8 mouse cellular contexts compared by ENCODE assay signal in the genomic region with DNA sequence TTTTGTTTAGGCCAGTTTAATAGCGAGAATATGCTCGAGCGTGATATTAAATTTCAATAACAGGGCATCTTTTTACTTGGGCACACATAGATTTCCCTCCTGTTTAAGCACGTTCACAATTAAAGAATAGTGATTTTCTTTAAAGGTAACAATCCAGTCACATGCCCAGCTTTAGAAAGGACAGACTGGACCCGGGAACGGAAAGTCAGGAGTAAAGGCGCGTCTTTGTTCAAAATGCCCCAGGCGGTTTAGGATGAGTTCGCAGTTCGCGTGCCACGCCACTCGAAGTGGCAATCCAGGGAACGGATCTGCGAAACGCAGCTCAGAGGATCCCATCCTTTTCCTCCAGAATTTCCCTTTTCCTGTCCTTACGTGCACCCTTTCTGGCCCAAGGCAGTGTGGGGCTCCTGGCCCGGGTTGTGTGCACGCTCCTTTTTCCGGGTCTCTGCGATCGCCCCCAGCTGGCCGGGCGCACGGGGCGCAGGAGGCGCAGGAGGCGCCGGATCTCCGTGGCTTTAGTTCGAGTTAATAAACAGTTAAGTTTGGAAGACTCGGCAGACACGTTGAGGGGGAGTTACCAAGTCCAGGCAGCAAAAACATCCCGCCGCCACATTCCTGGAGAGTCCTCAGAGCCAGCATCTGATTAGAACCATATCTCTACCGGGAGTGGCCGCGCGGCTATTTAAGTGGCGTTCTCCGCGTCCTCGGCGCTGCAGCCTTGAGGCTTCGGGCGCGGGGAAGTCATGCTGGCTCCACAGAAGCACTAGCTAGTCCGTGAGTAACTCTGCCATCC. TPM values are rescaled to one million over a fixed set of nuclear protein-coding genes. Genes with fewer than 3 reads are reported as not detected.
DNase-seq lines count a peak whose midpoint lies in the region; ATAC-seq lines count a peak whose summit lies in the region.

No protein-coding gene starts in this region.

- peak overlapping the region; percentile 68 for H3K9ac ChIP-seq in intestine, embryonic 16.5 days (ENCODE audit: low read depth, low read length)

- peak overlapping the region; percentile 70 for H3K27ac ChIP-seq in intestine, embryonic 16.5 days (ENCODE audit: low read length)

- peaks cover 9% of the 10 kb centered on the region for H3K4me1 ChIP-seq in intestine, embryonic 16.5 days (ENCODE audit: control insufficient read depth, insufficient read depth, low read length)

- peak; percentile 95 for ATAC-seq in intestine, embryonic 16.5 days
- peak; percentile 77 for ATAC-seq in megakaryocyte-erythroid progenitor cell, adult 5-6 weeks (replicated peaks; ENCODE audit: low FRiP score, low TSS enrichment, poor library complexity, severe bottlenecking)
- no peak for ATAC-seq in erythroid progenitor cell, adult 5-6 weeks (replicated peaks; ENCODE audit: low FRiP score, poor library complexity, severe bottlenecking)

- H3K4me3 ChIP-seq in intestine, embryonic 16.5 days (ENCODE audit: low read length), result peak overlapping the region; percentile 55

- peak overlapping the region; percentile 78 for H3K4me2 ChIP-seq in intestine, embryonic 16.5 days (ENCODE audit: low read depth, low read length)

- no peaks in the 10 kb centered on the region for H3K27me3 ChIP-seq in intestine, embryonic 16.5 days (replicated peaks; ENCODE audit: control insufficient read depth, insufficient read depth, low read length)

- intact Hi-C loops in left cerebral cortex, postnatal 25 days (cut with DNase I), result loop anchor here (2.0 kb wide), 1 partner anchor 148 kb away; no protein-coding TSS in a partner anchor

- WGBS in intestine, embryonic 16.5 days, result 3% methylated on average over 49 of the region's 49 CpGs

- H3K9me3 ChIP-seq in intestine, embryonic 16.5 days (ENCODE audit: control insufficient read depth, low read length), result no peaks in the 10 kb centered on the region

- H3K36me3 ChIP-seq in intestine, embryonic 16.5 days (ENCODE audit: control insufficient read depth, insufficient read depth, low read length), result no peaks in the 10 kb centered on the region

- peak; percentile 89 for DNase-seq in adrenal gland, adult 8-10 months
- DNase-seq in embryo, embryonic 11 days, result peak; percentile 91
- peak; percentile 80 to 87 for DNase-seq in gastrocnemius, postnatal 4 days (ENCODE audit: low spot score in 2 of 2)
- DNase-seq in left cerebral cortex, postnatal 25 days (ENCODE audit: low spot score in 2 of 2), result peak; percentile 65 to 74
- DNase-seq in right cerebral cortex, postnatal 4 days, result peak; percentile 57

RNA-seq across cellular contexts. Expression of gene C9, which starts 58.8 kb away (rescaled TPM):
- total RNA-seq in adrenal gland, adult 8-10 months (2022), result under 1 TPM in 1 of 4 experiments, not detected in 3; 0.46 TPM
- total RNA-seq in gastrocnemius, postnatal 4 days (2021), result not detected
- 4.2 and 5.1 TPM in 2 replicates for polyA plus RNA-seq in intestine, embryonic 16.5 days (2015; fragmentation: Nextera tagmentation; extraction: Ambion mirVana)
- not detected for total RNA-seq in left cerebral cortex, postnatal 25 days (2021)
- total RNA-seq in megakaryocyte-erythroid progenitor cell, adult 5-6 weeks (2014; fragmentation: Nextera tagmentation), result not detected in 2 replicates
- not detected in 2 replicates for total RNA-seq in megakaryocyte-erythroid progenitor cell, adult 5-6 weeks (2017)
- total RNA-seq in erythroid progenitor cell, adult 5-6 weeks (2015; ENCODE audit: low replicate concordance), result not detected in 2 replicates
- total RNA-seq in erythroid progenitor cell, adult 5-6 weeks (2017; ENCODE audit: low replicate concordance), result not detected in 2 replicates
